Mouse (Mus musculus): Measurements from ENCODE around the gene Lrguk.
A peak's percentile ranks its signal among the peaks of the same experiment; 100 is the strongest.

The Lrguk gene

DNA sequence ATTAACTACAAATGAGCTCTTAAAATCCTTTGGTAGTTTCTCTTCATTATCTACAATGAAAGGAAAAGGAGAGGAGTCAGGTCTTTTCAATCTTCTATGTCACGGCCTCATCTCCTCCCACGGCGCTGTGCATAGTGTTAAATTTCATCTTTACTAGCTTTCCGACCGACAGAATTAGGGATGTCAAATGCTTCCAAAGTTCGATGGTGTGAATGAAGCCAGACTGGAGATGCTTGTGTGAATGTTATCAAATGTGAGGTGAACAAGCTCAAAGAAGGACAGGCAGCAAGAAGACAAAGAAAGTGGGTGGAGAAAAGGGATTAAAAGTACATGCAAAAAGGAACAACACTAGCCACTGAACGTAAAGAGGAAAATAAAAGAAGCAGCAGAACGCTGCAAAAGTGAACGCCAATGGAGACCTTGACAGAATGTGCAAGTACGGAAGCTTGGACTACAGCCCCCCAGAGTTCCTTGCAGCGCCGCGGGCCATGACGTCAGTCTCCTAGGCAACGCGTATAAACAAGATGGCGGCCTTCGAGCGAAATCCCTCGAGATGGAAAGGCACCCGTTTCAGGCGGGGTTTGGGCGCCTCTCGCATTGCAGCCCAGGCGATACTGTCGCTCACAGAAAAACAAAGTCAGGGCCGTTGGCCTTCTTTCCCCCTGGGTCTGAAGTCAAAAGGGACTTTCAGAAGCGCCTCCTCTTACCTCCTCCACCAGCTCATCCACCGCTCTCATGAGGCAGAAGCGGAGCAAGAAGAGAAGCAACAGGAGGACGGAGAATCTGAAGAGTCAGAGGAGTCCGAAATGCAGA is at the start of gene Lrguk:
Gene Lrguk, plus strand, starts transcription at position 516 of the 813 bp plus-strand sequence.
- peak; percentile 79 for DNase-seq (ENCODE audit: low spot score)

DNA sequence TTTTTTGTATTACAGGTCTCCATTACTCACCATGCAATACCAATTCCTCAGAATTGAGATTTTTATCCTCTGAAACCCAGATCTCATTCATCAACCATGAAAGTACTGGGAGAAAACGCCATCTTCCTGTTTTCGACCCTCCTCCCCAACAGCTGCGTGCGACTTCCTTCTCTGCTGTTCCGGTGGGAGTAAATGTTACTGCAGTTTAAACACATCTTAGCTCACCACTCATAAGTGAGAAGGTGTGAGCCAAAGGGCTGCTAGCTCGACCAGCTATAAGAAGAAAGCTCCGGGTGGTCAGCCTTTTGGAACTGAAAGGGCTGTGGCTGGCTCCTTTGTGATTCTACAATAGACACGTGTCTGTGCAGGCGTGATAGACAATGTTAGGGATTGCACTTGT is 46.5 kb upstream of the Lrguk start:
- DNase-seq (ENCODE audit: low spot score): no peak

DNA sequence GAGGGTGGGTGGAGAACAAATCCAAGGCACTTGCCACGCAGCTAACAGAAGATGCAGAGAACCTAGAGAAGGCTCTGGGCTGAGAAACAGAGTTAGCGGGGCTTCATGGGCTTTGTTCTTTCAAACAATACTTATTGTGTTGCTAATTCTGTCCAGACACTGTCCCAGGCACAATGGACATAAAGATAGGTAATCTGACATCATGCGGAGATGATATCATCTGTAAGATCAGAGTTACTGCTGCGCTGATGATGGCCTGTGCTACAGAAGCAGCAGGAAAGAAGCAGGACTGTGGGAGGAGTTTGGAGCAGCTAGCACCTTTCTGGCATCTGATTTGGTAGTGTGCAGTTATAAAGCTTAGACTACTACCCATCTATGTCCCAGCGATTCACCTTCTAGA is 42.1 kb upstream of the Lrguk start:
- no peak for DNase-seq (ENCODE audit: low spot score)

DNA sequence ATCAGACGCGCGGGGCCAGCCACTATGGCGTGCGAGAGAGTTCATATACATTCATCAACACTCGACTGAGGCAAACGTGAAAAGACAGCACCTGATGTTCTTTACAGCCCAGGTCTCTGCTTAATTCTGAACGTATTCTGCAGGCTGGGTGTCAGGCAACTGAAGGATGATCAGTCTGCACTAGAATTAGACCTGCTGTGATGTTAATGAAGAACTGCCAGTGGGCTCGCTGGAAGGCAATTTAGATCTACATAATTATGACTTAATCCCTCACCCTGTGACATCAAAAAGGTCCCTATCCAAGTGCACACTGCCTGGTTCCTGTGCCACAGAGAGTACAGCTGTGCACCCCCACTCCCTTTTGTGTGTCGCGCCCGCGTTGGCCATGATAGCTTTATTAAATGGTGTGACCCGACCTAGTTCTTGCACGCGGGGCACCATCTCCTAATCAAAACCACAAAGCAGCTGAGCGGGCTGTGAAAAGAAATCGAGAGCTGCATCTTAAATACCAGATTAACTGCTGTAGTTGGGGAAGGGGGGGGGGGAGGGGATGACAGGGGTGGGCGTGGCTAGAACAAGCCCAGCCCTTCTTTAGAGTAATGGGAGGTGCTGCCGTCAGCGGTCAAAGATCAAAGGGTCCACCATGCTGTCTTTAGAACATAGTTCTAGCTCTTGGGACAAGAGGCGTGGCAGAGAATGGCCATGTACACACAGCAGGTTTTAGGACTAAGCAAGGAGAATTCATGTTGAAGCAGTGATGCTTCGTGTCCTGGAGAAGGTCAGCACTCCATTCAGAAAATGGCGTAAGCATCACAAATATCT is 36.8 kb upstream of the Lrguk start:
- DNase-seq (ENCODE audit: low spot score): no peak

DNA sequence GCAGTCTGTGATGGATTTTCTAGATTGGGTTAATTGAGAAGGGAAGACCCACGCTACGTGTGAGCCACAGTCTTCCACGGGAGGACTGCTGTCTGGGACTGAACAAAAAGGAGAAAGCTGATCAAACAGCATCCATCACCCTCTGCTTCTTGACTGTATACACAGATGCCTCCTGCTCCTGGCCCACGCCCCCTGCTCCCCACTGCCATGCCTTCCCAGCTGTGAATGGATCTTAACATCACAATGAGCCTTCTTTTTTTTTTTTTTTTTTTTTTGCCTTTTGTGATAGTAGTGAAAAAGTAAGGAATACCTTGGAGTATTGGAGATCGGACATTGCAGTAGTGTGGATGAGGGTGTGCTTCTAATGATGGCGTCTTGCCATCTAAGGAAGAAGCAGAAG is 35.4 kb upstream of the Lrguk start:
- no peak for DNase-seq (ENCODE audit: low spot score)

DNA sequence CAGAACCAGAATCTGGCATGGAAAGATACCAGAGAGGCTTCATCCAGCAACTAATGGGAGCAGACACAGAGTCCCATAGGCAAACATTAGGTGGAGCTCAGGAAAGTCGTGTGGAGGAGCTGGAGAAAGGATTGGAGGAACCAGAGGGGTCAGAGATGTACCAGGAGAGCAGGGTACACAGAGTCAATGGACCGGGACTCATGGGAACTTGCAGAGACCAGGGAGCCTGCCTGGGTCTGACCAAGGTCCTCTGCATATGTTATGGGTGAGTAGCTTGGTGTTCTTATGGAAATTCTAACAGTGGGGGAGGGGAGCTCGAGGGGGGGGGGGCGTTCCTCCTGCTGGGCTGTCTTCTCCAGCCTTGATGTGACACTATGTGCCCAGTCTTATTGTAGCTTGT is 30.7 kb upstream of the Lrguk start:
- no peak for DNase-seq (ENCODE audit: low spot score)

DNA sequence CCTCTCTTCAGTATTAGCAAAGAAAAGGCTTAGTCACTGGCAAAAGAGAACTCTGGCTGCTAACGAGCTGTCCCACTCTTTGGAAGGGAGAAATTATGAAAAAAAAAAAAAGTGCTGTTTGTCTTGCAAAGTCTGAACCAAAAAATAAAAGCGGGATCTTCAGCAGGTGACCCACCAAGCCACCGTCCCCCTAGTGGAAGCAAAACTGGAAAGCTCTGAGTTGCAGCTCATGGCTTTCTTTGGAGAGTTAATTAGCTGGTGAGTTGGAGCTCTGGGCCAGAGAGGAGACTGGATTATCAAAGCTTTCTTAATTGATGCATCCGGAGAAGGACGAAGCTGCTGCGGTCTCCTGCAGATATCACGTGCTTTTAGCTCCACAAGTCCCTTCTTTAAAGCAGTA is 29.7 kb upstream of the Lrguk start:
- DNase-seq (ENCODE audit: low spot score): no peak

DNA sequence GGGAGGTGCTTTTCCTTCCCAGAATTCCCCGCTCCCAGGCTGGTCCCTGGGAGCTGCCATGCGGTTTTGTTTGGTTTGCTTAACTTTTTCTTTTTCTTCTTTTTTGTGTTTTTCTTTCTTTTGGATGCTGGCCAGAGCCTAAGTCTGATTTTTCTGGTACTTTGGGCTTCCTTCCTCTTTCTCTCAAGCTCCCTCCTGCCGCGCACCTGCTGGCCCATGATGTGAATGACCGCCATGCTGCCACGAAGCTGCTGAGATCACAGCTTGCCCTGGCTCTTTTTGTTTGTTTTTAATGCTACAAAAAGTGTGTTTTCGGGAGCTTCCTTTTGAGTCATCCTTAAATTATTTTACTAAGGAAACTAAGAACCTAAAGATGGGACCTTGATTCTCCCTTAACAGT is 28.6 kb upstream of the Lrguk start:
- DNase-seq (ENCODE audit: low spot score): no peak

DNA sequence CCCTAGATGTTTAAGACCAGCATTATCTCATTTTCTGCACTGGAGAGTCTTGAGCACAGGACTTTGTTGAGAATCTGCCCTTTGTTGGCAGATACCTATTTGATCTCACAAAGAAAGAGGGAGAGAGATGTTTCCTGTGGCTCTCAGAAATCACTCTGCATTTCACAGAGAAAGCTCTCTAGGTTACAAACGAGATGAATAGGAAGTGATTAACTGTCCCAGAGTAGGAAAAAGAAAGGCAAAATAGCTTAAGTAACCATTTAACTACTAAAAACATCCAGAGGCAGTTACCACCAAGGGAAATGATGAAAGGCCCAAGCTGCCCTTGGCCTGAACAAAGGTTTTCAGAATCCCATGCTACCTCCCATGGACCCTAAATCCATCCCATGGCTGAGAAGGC is 26.2 kb upstream of the Lrguk start:
- no peak for DNase-seq (ENCODE audit: low spot score)

DNA sequence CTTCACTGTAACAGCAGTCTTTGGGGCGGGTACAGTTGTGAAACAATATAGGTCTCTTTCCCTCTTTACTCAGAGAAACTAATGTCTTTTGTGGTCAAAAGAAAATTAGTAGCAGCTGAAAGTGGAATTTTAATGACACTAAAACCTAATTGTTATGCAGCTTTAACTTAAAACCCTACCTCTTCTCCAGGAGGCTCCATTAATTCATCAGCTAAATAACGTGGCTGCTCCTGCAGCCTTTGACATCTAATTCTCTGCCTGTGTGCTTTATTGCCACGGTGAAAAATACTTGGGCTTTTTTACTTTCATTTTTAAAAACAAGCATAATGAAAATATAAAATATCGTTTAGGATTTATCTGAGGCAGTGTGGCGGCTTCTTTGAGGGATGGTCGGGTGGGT is 15.8 kb upstream of the Lrguk start:
- no peak for DNase-seq (ENCODE audit: low spot score)

DNA sequence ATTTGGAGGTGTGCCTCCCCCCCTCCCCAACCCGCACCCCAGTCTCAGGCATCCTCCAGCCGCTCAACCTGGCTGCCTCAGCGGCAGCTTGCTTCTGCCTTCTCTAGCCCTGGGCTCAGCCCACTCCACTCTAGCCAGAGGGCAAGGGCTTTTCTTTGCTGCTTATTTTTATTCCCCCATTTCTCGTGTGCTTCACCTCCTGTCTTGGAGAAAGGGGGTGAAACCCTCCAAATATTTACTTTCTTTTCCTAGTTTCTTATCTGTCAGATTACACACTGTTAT is 439 bp downstream of the Lrguk start:
- no peak for DNase-seq (ENCODE audit: low spot score)

DNA sequence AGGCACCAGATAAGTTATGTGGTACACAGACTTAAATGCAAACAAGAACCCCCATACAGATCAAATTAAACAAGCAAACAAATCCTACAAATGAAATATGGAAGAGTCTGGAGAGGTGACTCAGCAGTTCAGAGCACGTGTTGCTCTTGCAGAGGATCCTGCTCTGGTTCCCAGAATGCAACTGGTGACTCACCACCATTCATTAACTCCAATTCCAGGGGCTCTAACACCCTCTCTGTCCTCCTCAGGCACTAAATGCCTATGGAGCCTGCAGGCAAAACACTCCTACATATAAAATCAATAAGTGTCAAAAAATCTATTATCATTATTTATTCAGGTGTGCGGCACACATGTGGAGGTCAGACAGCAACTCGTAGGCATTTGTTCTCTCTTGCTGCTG is 4.8 kb downstream of the Lrguk start:
- no peak for DNase-seq (ENCODE audit: low spot score)

DNA sequence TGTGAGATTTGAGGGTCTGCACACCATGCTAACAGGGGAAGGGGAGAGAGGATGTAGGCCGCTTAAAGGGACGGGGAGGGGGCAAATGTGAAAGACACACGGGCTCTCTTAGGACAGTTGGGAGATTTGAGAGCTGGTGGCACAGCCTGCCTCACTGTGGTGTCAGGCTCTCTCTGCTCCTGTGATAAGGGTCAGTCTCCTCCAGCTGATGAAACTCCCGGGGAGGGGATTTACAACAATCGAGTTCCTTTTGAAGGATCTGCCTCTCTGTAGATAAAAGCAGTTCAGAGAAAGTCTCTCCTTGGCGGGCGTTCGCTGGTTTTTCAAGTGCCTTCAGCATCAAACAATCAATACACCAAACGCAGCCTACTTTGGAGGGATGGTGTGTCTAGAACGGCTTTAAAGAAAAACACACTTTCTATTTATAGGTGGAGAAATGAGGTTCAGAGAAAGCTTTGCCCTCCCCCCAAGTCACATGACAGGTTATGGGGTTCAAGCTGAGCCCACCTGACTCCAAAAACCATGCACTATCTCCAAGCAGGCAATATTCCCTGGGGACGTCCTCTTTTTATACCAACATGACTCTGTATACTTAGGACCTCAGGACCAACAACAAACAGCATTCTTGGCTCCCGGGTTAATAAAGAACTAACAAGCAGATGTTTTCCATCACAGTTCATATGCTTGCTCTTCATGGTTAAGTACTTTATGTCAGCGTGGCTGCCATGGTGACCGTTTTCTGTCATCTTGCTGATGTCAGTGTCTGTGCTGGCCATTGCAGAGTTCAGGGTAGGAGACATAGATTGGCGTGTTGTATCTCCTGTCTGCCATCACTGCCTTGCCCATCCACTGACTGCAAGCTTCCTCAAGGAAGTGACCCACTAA is 5.6 kb downstream of the Lrguk start:
- DNase-seq (ENCODE audit: low spot score): no peak

DNA sequence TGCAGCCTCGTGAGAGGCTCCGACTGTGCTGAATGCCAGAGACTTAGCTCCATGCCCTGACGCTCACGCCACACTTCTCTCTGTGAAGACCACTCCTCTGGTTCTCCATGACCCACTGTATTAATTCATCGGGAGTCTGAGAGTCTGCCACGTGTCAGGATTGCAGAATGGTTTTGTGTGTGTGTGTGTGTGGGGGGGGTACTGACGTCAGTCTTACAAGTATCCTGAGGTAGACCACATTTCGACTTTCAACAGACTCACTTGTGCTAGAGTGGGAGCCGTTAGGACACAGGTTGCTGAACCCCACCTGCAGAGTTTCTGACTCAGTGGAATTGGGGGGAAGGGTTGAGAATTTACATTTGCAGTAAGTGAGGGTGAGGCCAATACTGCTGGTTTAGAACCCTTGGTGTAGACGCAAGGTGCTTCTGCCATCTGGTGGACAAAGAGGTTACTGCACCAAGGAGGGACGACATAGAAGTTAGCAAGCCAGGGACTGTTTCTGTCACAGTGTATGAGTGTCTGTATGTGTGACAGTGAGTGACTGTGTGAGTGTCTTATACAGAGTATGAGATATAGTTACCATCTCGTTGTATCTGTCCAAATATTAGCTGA is 11.5 kb downstream of the Lrguk start:
- peak; percentile 79 for DNase-seq (ENCODE audit: low spot score)

DNA sequence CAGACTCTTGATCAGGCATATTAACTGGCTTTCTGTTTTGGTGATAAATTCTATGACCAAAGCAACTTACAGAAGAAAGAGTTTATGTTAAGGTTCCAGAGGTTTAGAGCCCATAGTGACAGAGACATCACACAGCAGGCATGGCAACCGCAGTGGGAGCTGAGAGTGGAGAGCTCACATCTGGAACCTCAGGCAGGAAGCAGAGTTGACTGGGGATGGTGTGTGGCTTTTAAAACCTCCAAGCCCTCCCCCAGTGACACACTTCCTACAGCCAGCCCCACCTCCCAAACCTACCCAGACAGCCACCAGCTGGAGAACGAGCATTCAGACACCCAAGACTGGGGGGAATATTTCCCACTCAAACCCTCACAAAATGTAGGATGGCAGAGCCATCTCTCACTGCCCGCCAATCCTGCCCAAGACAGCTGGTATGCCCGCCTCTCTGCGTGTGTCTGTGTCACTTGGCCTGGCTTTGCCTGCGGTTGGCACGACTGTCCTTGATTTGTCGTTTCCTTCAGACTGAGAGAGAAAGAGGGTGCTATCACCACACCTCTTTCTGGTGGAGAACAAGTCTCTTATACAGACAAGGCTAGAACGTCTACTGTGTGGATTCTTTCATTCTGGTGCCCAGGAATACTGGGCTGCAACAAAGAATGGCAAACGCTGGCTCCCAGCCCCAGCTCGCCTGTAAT is 12.5 kb downstream of the Lrguk start:
- DNase-seq (ENCODE audit: low spot score): no peak

DNA sequence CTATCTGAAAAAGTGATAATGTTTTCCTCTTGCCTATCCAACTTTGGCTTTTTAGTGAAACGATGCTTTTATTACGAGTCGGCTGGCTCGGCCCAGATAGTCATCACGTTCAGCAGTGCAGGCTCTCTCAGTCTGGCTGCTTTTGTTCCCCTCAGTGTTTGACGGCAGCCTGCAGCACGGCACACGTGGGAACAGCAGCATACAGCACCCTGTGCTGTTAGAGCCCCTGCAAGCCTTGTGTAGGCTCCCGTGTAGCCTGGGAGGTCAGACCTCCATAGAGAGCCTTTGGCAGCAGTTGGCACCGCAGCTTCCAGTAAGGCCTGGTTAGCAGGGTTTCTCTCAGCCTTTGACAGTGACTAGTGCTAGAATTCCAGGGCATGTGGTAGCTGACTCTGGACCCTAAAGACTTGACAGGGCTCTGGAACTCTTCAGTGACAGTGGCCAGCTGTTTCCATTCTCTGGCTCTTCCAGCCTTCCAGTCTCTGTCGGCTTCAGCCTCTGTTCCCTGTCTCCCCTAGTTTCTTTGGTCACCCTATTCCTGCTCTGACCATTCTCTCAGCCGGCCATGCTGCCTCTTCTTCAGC is 15.1 kb downstream of the Lrguk start:
- DNase-seq (ENCODE audit: low spot score): no peak

DNA sequence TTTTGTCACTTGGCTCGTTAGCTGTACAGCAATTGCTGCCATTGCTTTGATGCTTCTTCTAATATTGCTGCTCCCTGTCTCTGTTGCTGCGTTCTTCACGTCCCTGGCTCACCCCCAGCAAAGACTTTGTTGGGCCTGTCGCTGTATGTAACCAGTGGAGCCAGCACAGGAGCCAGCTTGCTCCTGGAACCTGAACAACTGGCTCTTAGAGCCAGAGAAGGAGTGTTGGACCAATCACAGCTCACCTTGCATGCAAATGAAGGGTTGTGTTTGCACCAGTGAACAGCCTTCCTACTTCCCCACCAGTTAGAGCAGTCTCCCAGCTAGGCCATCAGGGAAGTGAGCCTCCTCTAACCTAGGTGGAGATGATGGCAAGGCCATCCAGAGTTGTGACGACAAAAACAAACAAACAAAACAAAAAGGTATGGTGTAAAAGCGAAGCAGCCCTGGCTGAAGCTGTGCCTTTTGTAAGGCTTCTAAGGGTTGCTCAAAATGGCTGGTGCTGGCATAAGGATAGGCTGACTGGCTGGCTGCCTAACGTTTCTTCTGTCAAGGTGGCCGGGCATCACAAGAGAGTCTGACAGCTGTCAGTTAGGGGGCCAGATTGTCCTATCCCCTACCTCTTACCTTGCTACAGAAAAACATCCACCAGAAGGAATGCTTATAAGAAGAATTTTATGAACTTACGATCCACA is 15.7 kb downstream of the Lrguk start:
- DNase-seq (ENCODE audit: low spot score): no peak

DNA sequence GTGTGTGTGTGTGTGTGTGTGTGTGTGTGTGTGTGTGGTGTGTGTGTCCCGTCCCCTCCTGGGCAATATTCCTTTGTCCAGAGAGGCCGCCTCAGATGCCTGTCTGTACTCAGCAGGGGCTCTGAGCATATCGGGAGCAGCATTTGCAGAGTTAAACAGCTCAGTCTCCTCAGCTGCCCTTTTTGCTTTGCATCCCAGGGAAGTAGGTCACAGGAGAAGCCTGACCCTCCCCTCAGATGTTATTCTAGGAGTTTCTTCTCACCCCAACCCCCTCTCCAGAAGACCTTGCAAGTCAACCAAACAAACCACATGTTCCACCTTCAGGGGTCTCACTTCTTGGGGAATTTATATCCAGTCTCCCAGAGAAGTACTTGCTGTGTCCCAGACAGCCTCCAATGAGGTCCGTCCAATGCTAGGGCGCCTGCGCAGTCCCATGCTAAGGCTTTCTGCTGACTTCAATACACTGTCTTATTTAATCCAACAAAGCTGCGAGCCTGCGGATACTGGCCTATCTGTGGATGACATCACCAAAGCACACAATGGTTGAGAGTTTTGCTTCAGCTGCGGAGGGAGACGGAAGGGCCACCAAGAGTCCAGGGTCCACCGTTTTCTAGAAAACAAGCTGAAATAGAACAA is 17.4 kb downstream of the Lrguk start:
- no peak for DNase-seq (ENCODE audit: low spot score)

DNA sequence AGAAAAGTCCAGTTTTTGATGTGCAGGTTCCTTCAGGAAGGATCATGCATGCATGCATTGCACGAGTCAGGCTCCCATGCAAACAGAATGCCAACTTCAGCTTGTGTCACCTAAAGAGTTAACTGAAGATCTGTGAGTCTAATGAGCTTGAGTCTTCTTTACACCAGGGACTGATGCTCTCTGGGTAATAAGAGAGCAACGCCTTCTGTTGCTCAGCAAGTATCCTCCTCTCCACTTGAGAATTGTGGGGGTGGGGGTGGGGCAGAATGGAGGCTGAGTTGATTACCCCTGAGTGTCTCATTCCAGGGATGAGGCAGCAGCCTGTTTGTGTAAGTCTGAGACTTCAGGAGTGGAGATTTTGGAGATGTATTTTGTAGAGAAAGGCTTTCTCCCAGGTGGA is 20.2 kb downstream of the Lrguk start:
- DNase-seq (ENCODE audit: low spot score): no peak

DNA sequence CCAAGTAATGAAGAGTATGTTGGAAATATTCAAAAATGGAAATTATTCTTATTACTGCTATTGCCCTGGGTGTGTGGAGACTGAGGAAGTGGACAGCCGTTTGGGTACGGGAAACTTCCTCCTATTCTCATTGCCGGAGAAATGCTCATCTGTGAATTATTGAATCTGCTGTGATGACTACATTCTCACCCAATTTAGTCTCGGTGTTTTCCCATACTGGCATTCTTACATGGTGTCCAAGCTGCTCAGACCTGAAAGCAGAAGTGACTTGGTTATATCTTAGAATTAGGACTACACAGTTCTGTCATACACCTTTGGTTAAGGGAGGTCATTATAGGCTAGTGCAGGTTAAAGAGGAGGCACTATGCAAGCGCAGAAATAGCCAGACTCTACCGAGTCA is 30.5 kb downstream of the Lrguk start:
- no peak for DNase-seq (ENCODE audit: low spot score)
